Mouse (Mus musculus) liver, embryonic 11.5 days (tissue): ENCODE data around the gene Rnf17. TPM values are rescaled to one million over a fixed set of nuclear protein-coding genes. Genes with fewer than 3 reads are reported as not detected.

ENCODE experiments used
- ATAC-seq: fragments of 200-750 bp; cut with Nextera tagmentation; replicated peaks from 2 replicates; pipeline ENCODE4 v1.8.0; 2017; ENCODE audit warnings: moderate number of reproducible peaks, mild to moderate bottlenecking, moderate TSS enrichment, moderate library complexity; ENCODE audit not compliant: low FRiP score
- DNase-seq: peaks from one replicate; pipeline ENCODE4 v3.0.0-alpha.2; 2017; ENCODE audit warnings: low spot score
- H3K27ac ChIP-seq: fragments of 300-500 bp; sonication (generic); 2 replicates; pipeline ENCODE4 v1.5.1; 2014; ENCODE audit warnings: mild to moderate bottlenecking, low read depth, low read length, control low read depth
- H3K27me3 ChIP-seq: fragments of 300-500 bp; sonication (generic); replicated peaks from 2 replicates; pipeline ENCODE4 v1.6.1; 2014; ENCODE audit warnings: low read length, mixed read lengths; ENCODE audit not compliant: control insufficient read depth, insufficient read depth
- H3K36me3 ChIP-seq: fragments of 300-500 bp; sonication (generic); 2 replicates; pipeline ENCODE4 v1.6.1; 2014; ENCODE audit warnings: mild to moderate bottlenecking, low read length, moderate library complexity, mixed read lengths; ENCODE audit not compliant: control insufficient read depth, insufficient read depth
- H3K4me1 ChIP-seq: fragments of 300-500 bp; sonication (generic); replicated peaks from 2 replicates; pipeline ENCODE4 v1.6.1; 2014; ENCODE audit warnings: low read length, mixed read lengths; ENCODE audit not compliant: control insufficient read depth, insufficient read depth
- H3K4me2 ChIP-seq: fragments of 300-500 bp; sonication (generic); 2 replicates; pipeline ENCODE4 v1.6.1; 2014; ENCODE audit warnings: mild to moderate bottlenecking, control low read depth, moderate library complexity
- H3K4me3 ChIP-seq: fragments of 300-500 bp; sonication (generic); 2 replicates; pipeline ENCODE4 v1.5.1; 2014; ENCODE audit warnings: low read depth, low read length, control low read depth
- H3K9ac ChIP-seq: fragments of 300-500 bp; sonication (generic); 2 replicates; pipeline ENCODE4 v1.6.1; 2014; ENCODE audit warnings: low read depth, low read length, control low read depth
- H3K9me3 ChIP-seq: fragments of 300-500 bp; sonication (generic); 2 replicates; pipeline ENCODE4 v1.6.1; 2016; ENCODE audit warnings: low read length, inconsistent platforms, mixed read lengths; ENCODE audit not compliant: control insufficient read depth
- WGBS: fragments of 180-500 bp; shearing (Covaris S2); extraction: QIAGEN DNeasy Blood & Tissue Kit; methylation state at CpG from one replicate; pipeline ENCODE4 v1.1.7; 2014; 5-methylcytosine and 5-hydroxymethylcytosine counted together
- polyA plus RNA-seq: library from polyadenylated mRNA; unstranded; fragments of >200 nt; fragmentation: Nextera tagmentation; extraction: Ambion mirVana; gene quantifications from 2 replicates; pipeline ENCODE4 v1.2.1, GENCODE M21; 2014

Gene Rnf17
- polyA plus RNA-seq, 1 experiment from 2014 or later = 7.9 TPM

DNA sequence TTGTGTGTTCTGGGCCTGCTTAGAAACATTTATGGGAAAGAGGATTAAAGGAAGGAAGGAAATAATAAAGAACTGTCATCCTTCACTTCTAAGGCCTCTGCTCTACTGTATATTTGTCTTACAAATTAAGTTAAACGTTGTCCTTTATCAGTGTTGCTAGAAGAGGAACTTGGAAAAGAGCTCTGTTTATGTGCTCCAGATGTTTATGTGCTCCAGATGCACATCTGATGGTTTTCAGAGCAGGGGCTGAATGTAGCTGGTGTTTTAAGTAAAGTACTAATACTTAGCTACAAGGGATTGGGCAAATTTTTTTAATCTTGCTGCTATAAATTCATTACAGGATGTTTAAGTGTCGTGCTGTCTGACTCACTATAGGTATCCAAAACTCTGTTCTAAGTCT lies 59.7 kb downstream of the Rnf17 start:
- no peak for DNase-seq
- no peak overlapping the region for H3K4me2 ChIP-seq
- 0 out of 2 replicates have a peak, but pooled peaks cover 2% of the 10 kb centered on the region for H3K4me1 ChIP-seq
- H3K36me3 ChIP-seq = no peaks in the 10 kb centered on the region
- H3K9me3 ChIP-seq = no peaks in the 10 kb centered on the region
- H3K27me3 ChIP-seq = no peaks in the 10 kb centered on the region
- H3K9ac ChIP-seq = no peak overlapping the region
- WGBS = 42% methylated on average over 2 of the region's 2 CpGs
- no peak overlapping the region for H3K4me3 ChIP-seq
- ATAC-seq = no peak
- no peak overlapping the region for H3K27ac ChIP-seq

DNA sequence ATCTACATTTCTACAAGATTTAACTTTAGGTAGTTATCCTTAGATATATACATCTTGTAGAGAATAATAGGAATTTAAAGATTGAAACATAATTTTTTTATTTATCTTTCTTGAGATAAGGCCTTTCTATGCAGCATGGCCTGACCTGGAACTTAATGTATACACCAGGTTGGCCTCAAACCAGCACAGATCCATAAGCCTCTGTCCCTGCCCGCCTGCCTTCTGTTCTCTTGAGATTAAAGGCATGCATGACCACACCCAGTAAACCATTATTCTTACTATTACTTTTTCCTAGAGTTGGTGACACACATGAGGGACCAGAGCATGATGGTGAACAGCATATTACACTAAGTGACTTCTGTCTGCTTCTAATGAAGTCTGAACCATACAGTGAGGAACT lies 60.3 kb downstream of the Rnf17 start:
- Histone ChIP-seq H3K4me2 (no peak overlapping the region), H3K27ac (no peak overlapping the region), H3K9me3 (no peaks in the 10 kb centered on the region), H3K4me3 (no peak overlapping the region), H3K4me1 (0 out of 2 replicates have a peak, but pooled peaks cover 2% of the 10 kb centered on the region), H3K27me3 (no peaks in the 10 kb centered on the region), H3K36me3 (no peaks in the 10 kb centered on the region), H3K9ac (no peak overlapping the region)
- 67% methylated on average over 1 of the region's 1 CpGs for WGBS
- ATAC-seq (peak; percentile 73), DNase-seq (no peak)

DNA sequence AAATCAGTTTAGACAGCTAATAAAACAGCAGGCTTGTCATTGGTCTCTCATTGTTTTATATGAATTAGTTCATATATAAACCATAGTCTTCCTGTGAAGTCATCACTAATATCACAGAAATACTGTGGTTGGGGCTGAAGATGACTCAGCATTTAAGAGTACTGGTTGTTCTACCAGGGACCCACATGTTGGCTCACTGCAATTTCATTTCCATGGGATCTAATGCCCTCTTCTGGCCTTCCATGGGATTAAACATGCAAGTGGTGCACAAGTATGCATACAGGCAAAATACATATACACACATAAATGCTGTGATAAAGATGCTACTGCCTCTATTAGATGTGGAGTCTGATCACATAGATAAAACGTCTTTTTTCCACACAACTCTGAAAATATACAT lies 65.8 kb downstream of the Rnf17 start:
- no peak overlapping the region for H3K4me2 ChIP-seq
- no peak overlapping the region for H3K4me3 ChIP-seq
- DNase-seq (no peak), ATAC-seq (no peak)
- H3K27me3 ChIP-seq = no peaks in the 10 kb centered on the region
- no peaks in the 10 kb centered on the region for H3K36me3 ChIP-seq
- H3K9me3 ChIP-seq = no peaks in the 10 kb centered on the region
- 34% methylated on average over 1 of the region's 1 CpGs for WGBS
- no peaks in the 10 kb centered on the region for H3K4me1 ChIP-seq
- H3K9ac ChIP-seq = no peak overlapping the region
- no peak overlapping the region for H3K27ac ChIP-seq

DNA sequence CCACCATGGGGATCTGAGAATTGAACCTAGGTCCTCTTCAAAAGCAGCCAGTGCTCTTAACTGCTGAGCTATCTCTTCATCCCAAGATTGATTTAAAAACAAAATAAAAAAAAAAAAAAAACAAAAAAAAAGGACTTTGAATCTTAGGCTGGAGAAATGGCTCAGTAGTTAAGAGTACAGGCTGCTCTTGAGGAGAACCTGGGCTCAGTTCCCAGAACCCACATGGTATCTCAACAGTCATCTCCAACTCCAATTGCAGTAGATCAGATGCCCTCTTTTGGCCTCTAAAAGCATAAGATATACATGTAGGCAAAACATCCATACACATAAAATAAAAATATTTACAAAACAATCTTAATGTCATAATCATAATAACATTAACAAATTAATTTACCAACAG lies 87.4 kb downstream of the Rnf17 start:
- Histone ChIP-seq H3K27me3 (no peaks in the 10 kb centered on the region), H3K36me3 (no peaks in the 10 kb centered on the region), H3K27ac (no peak overlapping the region), H3K9me3 (no peaks in the 10 kb centered on the region), H3K4me2 (no peak overlapping the region), H3K4me3 (no peak overlapping the region), H3K4me1 (no peaks in the 10 kb centered on the region), H3K9ac (no peak overlapping the region)
- ATAC-seq (no peak), DNase-seq (no peak)

DNA sequence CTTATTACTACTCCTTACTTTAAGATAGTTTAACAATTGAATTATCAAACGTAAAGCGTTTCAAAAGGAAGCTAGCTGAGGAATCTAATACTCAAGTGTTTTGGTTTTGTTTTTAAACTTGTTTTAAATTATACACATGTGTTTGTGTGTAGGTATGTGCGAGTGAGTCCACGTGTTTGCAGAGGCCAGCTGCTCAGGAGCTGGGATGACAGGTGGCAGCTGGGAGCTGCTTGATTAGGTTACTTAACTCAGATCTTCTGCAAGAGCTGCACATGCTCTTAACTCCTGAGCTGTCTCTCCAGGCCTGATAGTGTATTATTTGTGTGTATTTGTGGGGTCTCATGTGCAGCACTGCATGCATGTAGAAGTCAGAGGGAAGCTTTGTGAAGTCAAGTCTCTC lies 100.0 kb downstream of the Rnf17 start:
- H3K9me3 ChIP-seq = no peaks in the 10 kb centered on the region
- H3K27me3 ChIP-seq = no peaks in the 10 kb centered on the region
- 74% methylated on average over 4 of the region's 4 CpGs for WGBS
- H3K9ac ChIP-seq = no peak overlapping the region
- no peaks in the 10 kb centered on the region for H3K4me1 ChIP-seq
- H3K4me3 ChIP-seq = no peak overlapping the region
- DNase-seq (no peak), ATAC-seq (no peak)
- no peak overlapping the region for H3K4me2 ChIP-seq
- no peak overlapping the region for H3K27ac ChIP-seq
- no peaks in the 10 kb centered on the region for H3K36me3 ChIP-seq

DNA sequence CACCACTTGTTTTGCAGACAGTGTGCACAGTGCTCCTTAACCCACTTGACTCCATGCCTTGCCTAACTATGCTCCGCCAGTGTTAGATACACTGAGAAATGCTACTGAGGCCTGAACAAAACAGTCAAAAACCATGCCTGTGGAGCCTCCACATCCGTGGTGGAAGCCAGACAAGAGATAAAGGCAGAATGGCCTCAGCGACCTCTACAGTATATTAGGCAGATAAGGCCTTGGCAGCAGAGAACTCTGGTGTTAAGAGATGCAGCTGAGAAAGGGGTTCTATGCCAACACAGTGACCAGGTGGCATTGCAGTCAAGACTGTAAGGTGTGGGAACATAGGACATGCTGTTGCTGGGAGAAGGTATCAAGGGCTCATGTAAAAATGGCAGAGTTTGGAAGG lies 104.4 kb downstream of the Rnf17 start:
- DNase-seq (no peak), ATAC-seq (no peak)
- Histone ChIP-seq H3K4me1 (no peaks in the 10 kb centered on the region), H3K27ac (no peak overlapping the region), H3K27me3 (no peaks in the 10 kb centered on the region), H3K4me3 (no peak overlapping the region), H3K9ac (no peak overlapping the region), H3K36me3 (no peaks in the 10 kb centered on the region), H3K9me3 (no peaks in the 10 kb centered on the region), H3K4me2 (no peak overlapping the region)
- WGBS = 46% methylated on average over 3 of the region's 3 CpGs

DNA sequence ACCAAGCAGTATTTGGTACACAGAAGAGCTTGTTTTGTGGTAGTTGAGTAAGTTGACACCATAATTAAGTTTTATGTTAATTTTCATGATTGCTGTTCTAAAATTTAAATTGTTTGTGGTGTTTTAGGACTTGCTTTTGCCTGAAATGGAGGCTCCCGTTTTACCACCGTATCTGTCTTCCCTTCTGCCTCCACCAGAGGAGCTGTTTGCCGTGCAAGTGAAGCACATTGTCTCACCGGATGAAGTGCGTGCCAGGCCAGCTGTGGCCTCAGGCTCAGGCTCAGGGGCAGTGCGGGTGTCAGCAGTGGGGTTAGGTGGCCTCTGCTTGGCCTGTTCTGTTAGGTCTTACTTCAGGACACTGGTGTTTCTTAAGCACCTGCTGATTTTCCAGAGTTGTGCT lies 109.7 kb downstream of the Rnf17 start:
- H3K4me1 ChIP-seq = no peaks in the 10 kb centered on the region
- no peaks in the 10 kb centered on the region for H3K36me3 ChIP-seq
- no peak for ATAC-seq
- H3K9me3 ChIP-seq = no peaks in the 10 kb centered on the region
- 31% methylated on average over 6 of the region's 6 CpGs for WGBS
- no peaks in the 10 kb centered on the region for H3K27me3 ChIP-seq
- H3K4me3 ChIP-seq = no peak overlapping the region
- no peak overlapping the region for H3K27ac ChIP-seq
- no peak for DNase-seq
- H3K9ac ChIP-seq = no peak overlapping the region
- no peak overlapping the region for H3K4me2 ChIP-seq

DNA sequence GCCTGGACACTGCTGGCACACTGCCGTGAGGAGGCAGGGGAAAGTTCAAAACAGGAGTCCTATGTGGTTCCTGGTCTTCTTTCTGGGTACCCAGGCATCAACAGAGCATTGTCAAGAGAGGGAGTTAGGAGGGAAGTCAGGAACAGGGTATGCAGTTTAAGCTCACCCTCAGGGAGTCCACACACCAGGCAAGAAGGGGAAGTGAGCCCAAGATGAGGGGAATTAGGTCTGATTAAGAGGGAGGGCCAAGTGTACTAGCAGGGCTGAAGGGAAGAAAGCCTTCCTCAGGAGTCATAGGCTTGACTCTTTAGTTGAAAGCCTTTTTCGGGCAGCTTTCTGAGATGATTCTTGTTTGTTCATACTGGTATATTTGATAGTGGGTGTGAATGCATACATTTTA lies 112.4 kb downstream of the Rnf17 start:
- no peaks in the 10 kb centered on the region for H3K4me1 ChIP-seq
- no peak overlapping the region for H3K4me3 ChIP-seq
- H3K9me3 ChIP-seq = no peaks in the 10 kb centered on the region
- no peaks in the 10 kb centered on the region for H3K36me3 ChIP-seq
- 80% methylated on average over 2 of the region's 2 CpGs for WGBS
- DNase-seq (no peak), ATAC-seq (no peak)
- H3K27ac ChIP-seq = no peak overlapping the region
- no peak overlapping the region for H3K4me2 ChIP-seq
- no peak overlapping the region for H3K9ac ChIP-seq
- no peaks in the 10 kb centered on the region for H3K27me3 ChIP-seq

DNA sequence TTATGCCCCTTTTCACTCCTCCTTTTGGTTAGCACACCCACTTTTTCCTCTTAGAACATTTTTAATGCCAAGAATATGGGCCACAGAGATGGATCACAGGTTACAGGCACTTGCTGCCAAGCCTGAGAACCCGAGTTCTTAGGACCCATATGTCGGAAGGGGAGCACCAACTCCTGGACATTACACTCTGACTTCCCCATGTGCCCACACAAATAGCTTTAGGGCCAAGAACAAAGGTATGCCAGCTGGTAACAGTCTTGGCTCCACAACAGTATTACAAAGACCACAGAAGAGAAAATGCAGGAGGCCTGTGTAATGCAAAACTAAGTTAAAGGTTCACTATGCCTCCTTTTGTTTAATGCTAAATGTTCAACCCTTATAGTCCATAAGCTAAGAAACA lies 128.4 kb downstream of the Rnf17 start:
- WGBS = 85% methylated on average over 2 of the region's 2 CpGs
- ATAC-seq (no peak), DNase-seq (no peak)
- Histone ChIP-seq H3K27ac (no peak overlapping the region), H3K9me3 (no peaks in the 10 kb centered on the region), H3K36me3 (peaks cover 2% of the 10 kb centered on the region; the same call in 1 of the 2 replicates), H3K4me3 (no peak overlapping the region), H3K4me2 (no peak overlapping the region), H3K9ac (no peak overlapping the region), H3K4me1 (no peaks in the 10 kb centered on the region), H3K27me3 (no peaks in the 10 kb centered on the region)
